Mouse (Mus musculus): ENCODE results near the gene Adamts14. TPM values are rescaled to one million over a fixed set of nuclear protein-coding genes. Genes with fewer than 3 reads are reported as not detected.

Gene Adamts14
- polyA plus RNA-seq, 1 experiment from 2014 or later = 1.1 TPM

GRCm38 (mm10) chr10:61308706-61309320 is 35.6 kb upstream of the Adamts14 start:
- Histone ChIP-seq H3K27ac (replicated peaks) (0 out of 2 replicates have a peak overlapping the region, but pooled peaks have one; percentile 13), H3K36me3 (ENCODE audit: control insufficient read depth, insufficient read depth, low read length) (no peaks in the 10 kb centered on the region), H3K4me2 (replicated peaks; ENCODE audit: low read depth) (no peak overlapping the region), H3K9me3 (ENCODE audit: control insufficient read depth, low read length) (no peaks in the 10 kb centered on the region), H3K4me3 (ENCODE audit: low read depth, low read length) (no peak overlapping the region), H3K4me1 (replicated peaks; ENCODE audit: control insufficient read depth, insufficient read depth) (no peaks in the 10 kb centered on the region), H3K9ac (ENCODE audit: low read length) (no peak overlapping the region), H3K27me3 (ENCODE audit: control insufficient read depth, insufficient read depth, low read length) (no peaks in the 10 kb centered on the region)
- ATAC-seq (ENCODE audit: low FRiP score, low TSS enrichment) = no peak; the same call in 1 of the 2 replicates
- TF ChIP-seq CTCF (IDR thresholded peaks at IDR 0.05; ENCODE audit: low read depth) (no peak), EP300 (optimal IDR thresholded peaks at IDR 0.05) (no peak)
- 57% methylated on average over 12 of the region's 12 CpGs for WGBS
- DNase-seq (ENCODE audit: low spot score) = no peak

- H3K27ac ChIP-seq (replicated peaks) = no peak overlapping the region
- no peak for ATAC-seq (ENCODE audit: low FRiP score, low TSS enrichment)
These were observed 32.8 kb upstream of the Adamts14 start for GRCm38 (mm10) chr10:61305928-61306590.

GRCm38 (mm10) chr10:61304046-61304445 is 30.8 kb upstream of the Adamts14 start:
- Histone ChIP-seq H3K4me3 (ENCODE audit: low read depth, low read length) (no peak overlapping the region), H3K4me2 (replicated peaks; ENCODE audit: low read depth) (no peak overlapping the region), H3K4me1 (replicated peaks; ENCODE audit: control insufficient read depth, insufficient read depth) (no peaks in the 10 kb centered on the region), H3K9ac (ENCODE audit: low read length) (no peak overlapping the region), H3K36me3 (ENCODE audit: control insufficient read depth, insufficient read depth, low read length) (no peaks in the 10 kb centered on the region), H3K9me3 (ENCODE audit: control insufficient read depth, low read length) (no peaks in the 10 kb centered on the region), H3K27ac (replicated peaks) (no peak overlapping the region), H3K27me3 (ENCODE audit: control insufficient read depth, insufficient read depth, low read length) (no peaks in the 10 kb centered on the region)
- no peak for DNase-seq (ENCODE audit: low spot score)
- no peak for ATAC-seq (ENCODE audit: low FRiP score, low TSS enrichment)
- TF ChIP-seq EP300 (optimal IDR thresholded peaks at IDR 0.05) = no peak
- 0 out of 2 replicates have a peak, but pooled peaks have one; percentile 2 for TF ChIP-seq CTCF (IDR thresholded peaks at IDR 0.05; ENCODE audit: low read depth)
- 59% methylated on average over 6 of the region's 6 CpGs for WGBS

More at GRCm38 (mm10) chr10:61305928-61306590, 32.8 kb upstream of the Adamts14 start:
- no peak for TF ChIP-seq EP300 (optimal IDR thresholded peaks at IDR 0.05)
- no peak for TF ChIP-seq CTCF (IDR thresholded peaks at IDR 0.05; ENCODE audit: low read depth)
- Histone ChIP-seq H3K9ac (ENCODE audit: low read length) (no peak overlapping the region), H3K4me2 (replicated peaks; ENCODE audit: low read depth) (no peak overlapping the region), H3K36me3 (ENCODE audit: control insufficient read depth, insufficient read depth, low read length) (no peaks in the 10 kb centered on the region), H3K4me3 (ENCODE audit: low read depth, low read length) (no peak overlapping the region), H3K27me3 (ENCODE audit: control insufficient read depth, insufficient read depth, low read length) (no peaks in the 10 kb centered on the region), H3K9me3 (ENCODE audit: control insufficient read depth, low read length) (no peaks in the 10 kb centered on the region), H3K4me1 (replicated peaks; ENCODE audit: control insufficient read depth, insufficient read depth) (no peaks in the 10 kb centered on the region)
- no peak for DNase-seq (ENCODE audit: low spot score)
- WGBS = 85% methylated on average over 13 of the region's 13 CpGs

- Histone ChIP-seq H3K9ac (ENCODE audit: low read length) (no peak overlapping the region), H3K36me3 (ENCODE audit: control insufficient read depth, insufficient read depth, low read length) (no peaks in the 10 kb centered on the region), H3K9me3 (ENCODE audit: control insufficient read depth, low read length) (no peaks in the 10 kb centered on the region), H3K4me2 (replicated peaks; ENCODE audit: low read depth) (no peak overlapping the region), H3K4me3 (ENCODE audit: low read depth, low read length) (no peak overlapping the region), H3K27me3 (ENCODE audit: control insufficient read depth, insufficient read depth, low read length) (no peaks in the 10 kb centered on the region), H3K4me1 (replicated peaks; ENCODE audit: control insufficient read depth, insufficient read depth) (no peaks in the 10 kb centered on the region), H3K27ac (replicated peaks) (no peak overlapping the region)
- 56% methylated on average over 3 of the region's 3 CpGs for WGBS
- no peak for ATAC-seq (ENCODE audit: low FRiP score, low TSS enrichment)
- no peak for TF ChIP-seq EP300 (optimal IDR thresholded peaks at IDR 0.05)
- TF ChIP-seq CTCF (IDR thresholded peaks at IDR 0.05; ENCODE audit: low read depth) = no peak
- no peak for DNase-seq (ENCODE audit: low spot score)
These were observed 27.8 kb upstream of the Adamts14 start for GRCm38 (mm10) chr10:61300996-61301395.

GRCm38 (mm10) chr10:61297477-61297876 is 24.2 kb upstream of the Adamts14 start, which contains the start of gene Prf1:
Prf1 (plus strand) TSS chr10:61297833.
- DNase-seq (ENCODE audit: low spot score) (no peak), ATAC-seq (ENCODE audit: low FRiP score, low TSS enrichment) (no peak)
- no peak for TF ChIP-seq CTCF (IDR thresholded peaks at IDR 0.05; ENCODE audit: low read depth)
- TF ChIP-seq EP300 (optimal IDR thresholded peaks at IDR 0.05) = no peak

More at GRCm38 (mm10) chr10:61297477-61297876, 24.2 kb upstream of the Adamts14 start, which contains the start of gene Prf1:
- no peaks in the 10 kb centered on the region for H3K4me1 ChIP-seq (replicated peaks; ENCODE audit: control insufficient read depth, insufficient read depth)
- no peak within 1 kb of the TSS for H3K4me3 ChIP-seq (ENCODE audit: low read depth, low read length)
- H3K9ac ChIP-seq (ENCODE audit: low read length) = no peak within 1 kb of the TSS
- no peaks in the 10 kb centered on the region for H3K36me3 ChIP-seq (ENCODE audit: control insufficient read depth, insufficient read depth, low read length)
- no peak within 1 kb of the TSS for H3K4me2 ChIP-seq (replicated peaks; ENCODE audit: low read depth)
- H3K27ac ChIP-seq (replicated peaks) = no peak within 1 kb of the TSS
- H3K27me3 ChIP-seq (ENCODE audit: control insufficient read depth, insufficient read depth, low read length) = no peaks in the 10 kb centered on the region
- WGBS = 84% methylated on average over 7 of the region's 7 CpGs
- no peaks in the 10 kb centered on the region for H3K9me3 ChIP-seq (ENCODE audit: control insufficient read depth, low read length)

Data from stomach, postnatal 0 days (tissue).